In genomic region chr4:116655100-116655499, GRCm38 (mm10) we compare ENCODE assay signal across 15 mouse cellular contexts. TPM values are rescaled to one million over a fixed set of nuclear protein-coding genes. Genes with fewer than 3 reads are reported as not detected.
A peak's percentile ranks its signal among the peaks of the same experiment; 100 is the strongest.
DNase-seq lines count a peak whose midpoint lies in the region; ATAC-seq and TF ChIP-seq lines count a peak whose summit lies in the region.
"Had no signal": no experiment of that assay in that cellular context is flagged by ENCODE, and none has a peak within 500 bp of the region (broad histone marks: within the 10 kb centered on the region; RNA-seq: fewer than 3 reads in every experiment).

No protein-coding gene starts in this region.

- ATAC-seq in kidney, postnatal 0 days (replicated peaks; ENCODE audit: low FRiP score, low read depth), result peak; percentile 21; the same call in 1 of the 2 replicates
- ATAC-seq: forebrain, embryonic 13.5 days had no signal

- H3K36me3 ChIP-seq in ES-Bruce4 (ENCODE audit: control insufficient read depth, insufficient read depth, low read length, poor library complexity, severe bottlenecking), result no peaks in the 10 kb centered on the region
- no peaks in the 10 kb centered on the region for H3K36me3 ChIP-seq in kidney, postnatal 0 days (ENCODE audit: insufficient read depth, low read length)
- H3K36me3 ChIP-seq: neural tube, embryonic 12.5 days had no signal

- no peak for TF ChIP-seq EP300 in ES-Bruce4 (IDR thresholded peaks at IDR 0.05; ENCODE audit: insufficient read depth, low read depth, low read length)

- no peak overlapping the region for H3K4me3 ChIP-seq in ES-Bruce4 (ENCODE audit: low read depth, low read length)
- H3K4me3 ChIP-seq in bone marrow macrophage, adult 2 months (ENCODE audit: insufficient read depth, low read length), result no peak overlapping the region
- no peak overlapping the region for H3K4me3 ChIP-seq in kidney, postnatal 0 days (replicated peaks; ENCODE audit: low read depth, low read length)
- no peak overlapping the region for H3K4me3 ChIP-seq in cerebellum, adult 2 months (replicated peaks; ENCODE audit: insufficient read depth, low read depth, low read length)
- H3K4me3 ChIP-seq: embryonic facial prominence, embryonic 13.5 days; forebrain, embryonic 13.5 days; neural tube, embryonic 12.5 days had no signal

- peak; percentile 76 for DNase-seq in kidney, adult 11 months
- DNase-seq in kidney, postnatal 10 days, result no peak
- DNase-seq in kidney, postnatal 0 days (ENCODE audit: low spot score), result peak; percentile 40
- no peak for DNase-seq in cerebellum, adult 2 months
- DNase-seq in cerebellum, adult 11-12 months, result no peak
- DNase-seq in thymus, postnatal 4 days, result no peak
- DNase-seq: cerebellum, postnatal 25 days; gastrocnemius, postnatal 14 days; heart, postnatal 10 days; midbrain, embryonic 14.5 days had no signal

- no peaks in the 10 kb centered on the region for H3K9me3 ChIP-seq in ES-Bruce4 (replicated peaks; ENCODE audit: control insufficient read depth, insufficient read depth, low read length, poor library complexity, severe bottlenecking)
- no peaks in the 10 kb centered on the region for H3K9me3 ChIP-seq in kidney, postnatal 0 days (replicated peaks; ENCODE audit: low read length)
- H3K9me3 ChIP-seq: embryonic facial prominence, embryonic 13.5 days; forebrain, embryonic 13.5 days; neural tube, embryonic 12.5 days had no signal

- TF ChIP-seq CTCF in ES-Bruce4 (IDR thresholded peaks at IDR 0.05; ENCODE audit: low read depth, low read length), result no peak
- no peak for TF ChIP-seq CTCF in bone marrow macrophage, adult 2 months (IDR thresholded peaks at IDR 0.05; ENCODE audit: low read depth, low read length)
- no peak for TF ChIP-seq CTCF in kidney, postnatal 0 days (IDR thresholded peaks at IDR 0.05; ENCODE audit: low read depth)
- no peak for TF ChIP-seq CTCF in cerebellum, adult 2 months (IDR thresholded peaks at IDR 0.05; ENCODE audit: borderline replicate concordance, insufficient read depth, low read depth, low read length)

- H3K4me1 ChIP-seq in ES-Bruce4 (ENCODE audit: control insufficient read depth, insufficient read depth, low read length), result peaks cover 2% of the 10 kb centered on the region
- H3K4me1 ChIP-seq in bone marrow macrophage, adult 2 months (ENCODE audit: control insufficient read depth, insufficient read depth, low read length), result peaks cover 51% of the 10 kb centered on the region
- peaks cover 2% of the 10 kb centered on the region; the same call in 1 of the 2 replicates for H3K4me1 ChIP-seq in kidney, postnatal 0 days (replicated peaks; ENCODE audit: insufficient read depth, low read length)
- no peaks in the 10 kb centered on the region for H3K4me1 ChIP-seq in cerebellum, adult 2 months (ENCODE audit: control insufficient read depth, insufficient read depth, low read length)

- H3K27ac ChIP-seq in ES-Bruce4 (ENCODE audit: insufficient read depth, low read length), result peak overlapping the region; percentile 32; the same call in 1 of the 2 replicates
- peak overlapping the region; percentile 98 for H3K27ac ChIP-seq in bone marrow macrophage, adult 2 months (ENCODE audit: insufficient read depth, low read depth, low read length)
- H3K27ac ChIP-seq in kidney, postnatal 0 days, result peak overlapping the region; percentile 70
- H3K27ac ChIP-seq in cerebellum, adult 2 months (ENCODE audit: insufficient read depth, low read length), result no peak overlapping the region
- H3K27ac ChIP-seq: embryonic facial prominence, embryonic 13.5 days; forebrain, embryonic 13.5 days; neural tube, embryonic 12.5 days had no signal

- no peak overlapping the region; the same call in 1 of the 2 replicates for H3K9ac ChIP-seq in ES-Bruce4 (ENCODE audit: low read depth, poor library complexity, severe bottlenecking)
- H3K9ac ChIP-seq in kidney, postnatal 0 days (ENCODE audit: low read depth, low read length), result no peak overlapping the region
- H3K9ac ChIP-seq: embryonic facial prominence, embryonic 13.5 days; forebrain, embryonic 13.5 days; neural tube, embryonic 12.5 days had no signal

- H3K27me3 ChIP-seq in ES-Bruce4 (ENCODE audit: control insufficient read depth, insufficient read depth, low read length, poor library complexity, severe bottlenecking), result no peaks in the 10 kb centered on the region
- no peaks in the 10 kb centered on the region for H3K27me3 ChIP-seq in kidney, postnatal 0 days (ENCODE audit: insufficient read depth, low read length)
- H3K27me3 ChIP-seq in cerebellum, adult 2 months (ENCODE audit: control insufficient read depth, insufficient read depth, low read length), result no peaks in the 10 kb centered on the region
- H3K27me3 ChIP-seq: embryonic facial prominence, embryonic 13.5 days; forebrain, embryonic 13.5 days; neural tube, embryonic 12.5 days had no signal

- WGBS in kidney, postnatal 0 days, result 38% methylated on average over 2 of the region's 2 CpGs
- WGBS in cerebellum, adult 2 months, result 68% methylated on average over 2 of the region's 2 CpGs

- no peak for TF ChIP-seq POLR2A in ES-Bruce4 (IDR thresholded peaks at IDR 0.05; ENCODE audit: insufficient read depth, low read length)
- TF ChIP-seq POLR2A in bone marrow macrophage, adult 2 months (IDR thresholded peaks at IDR 0.05; ENCODE audit: borderline replicate concordance, low read depth, low read length), result no peak
- TF ChIP-seq POLR2A in cerebellum, adult 2 months (IDR thresholded peaks at IDR 0.05; ENCODE audit: borderline replicate concordance, insufficient read depth, low read length), result no peak

- no peak overlapping the region for H3K4me2 ChIP-seq in kidney, postnatal 0 days (ENCODE audit: low read length)
- H3K4me2 ChIP-seq: embryonic facial prominence, embryonic 13.5 days; forebrain, embryonic 13.5 days; neural tube, embryonic 12.5 days had no signal

RNA-seq across cellular contexts. Expression of gene Akr1a1, which starts 3.6 kb away (rescaled TPM):
- 280 and 291 TPM in 2 replicates for polyA plus RNA-seq in ES-Bruce4 (2011; ENCODE audit: insufficient read depth, insufficient read length, low read depth, missing spikeins)
- polyA plus RNA-seq in bone marrow macrophage, adult 2 months (2012; ENCODE audit: insufficient read depth, insufficient read length, missing spikeins), result 1,749 and 1,754 TPM in 2 replicates
- 966 and 1,010 TPM in 2 replicates for polyA plus RNA-seq in kidney, postnatal 0 days (2015; fragmentation: Nextera tagmentation; extraction: Ambion mirVana)
- polyA plus RNA-seq in cerebellum, adult 2 months (2012; rRNA removed), result 526 and 550 TPM in 2 replicates

RNA-seq across cellular contexts. Expression of gene Nasp, which starts 27.4 kb away (rescaled TPM):
- polyA plus RNA-seq in ES-Bruce4 (2011; ENCODE audit: insufficient read depth, insufficient read length, low read depth, missing spikeins), result 514 and 595 TPM in 2 replicates
- polyA plus RNA-seq in bone marrow macrophage, adult 2 months (2012; ENCODE audit: insufficient read depth, insufficient read length, missing spikeins), result 44.2 and 48.6 TPM in 2 replicates
- 82.7 and 89.6 TPM in 2 replicates for polyA plus RNA-seq in kidney, postnatal 0 days (2015; fragmentation: Nextera tagmentation; extraction: Ambion mirVana)
- polyA plus RNA-seq in cerebellum, adult 2 months (2012; rRNA removed), result 21.8 and 21.9 TPM in 2 replicates

RNA-seq across cellular contexts. Expression of gene Prdx1, which starts 30.2 kb away (rescaled TPM):
- 1,922 and 2,187 TPM in 2 replicates for polyA plus RNA-seq in ES-Bruce4 (2011; ENCODE audit: insufficient read depth, insufficient read length, low read depth, missing spikeins)
- 2,298 and 2,420 TPM in 2 replicates for polyA plus RNA-seq in bone marrow macrophage, adult 2 months (2012; ENCODE audit: insufficient read depth, insufficient read length, missing spikeins)
- 2,101 and 2,104 TPM in 2 replicates for polyA plus RNA-seq in kidney, postnatal 0 days (2015; fragmentation: Nextera tagmentation; extraction: Ambion mirVana)
- 233 and 250 TPM in 2 replicates for polyA plus RNA-seq in cerebellum, adult 2 months (2012; rRNA removed)

RNA-seq across cellular contexts. Expression of gene Mmachc, which starts 53.1 kb away (rescaled TPM):
- 35.9 and 36.1 TPM in 2 replicates for polyA plus RNA-seq in ES-Bruce4 (2011; ENCODE audit: insufficient read depth, insufficient read length, low read depth, missing spikeins)
- 3.6 and 4.5 TPM in 2 replicates for polyA plus RNA-seq in bone marrow macrophage, adult 2 months (2012; ENCODE audit: insufficient read depth, insufficient read length, missing spikeins)
- 20.3 and 21.8 TPM in 2 replicates for polyA plus RNA-seq in kidney, postnatal 0 days (2015; fragmentation: Nextera tagmentation; extraction: Ambion mirVana)
- 19.2 and 19.8 TPM in 2 replicates for polyA plus RNA-seq in cerebellum, adult 2 months (2012; rRNA removed)

RNA-seq across cellular contexts. Expression of gene Ccdc163, which starts 53.2 kb away (rescaled TPM):
- polyA plus RNA-seq in ES-Bruce4 (2011; ENCODE audit: insufficient read depth, insufficient read length, low read depth, missing spikeins), result 45.2 and 49.0 TPM in 2 replicates
- polyA plus RNA-seq in bone marrow macrophage, adult 2 months (2012; ENCODE audit: insufficient read depth, insufficient read length, missing spikeins), result 54.8 and 71.5 TPM in 2 replicates
- 24.5 and 25.8 TPM in 2 replicates for polyA plus RNA-seq in kidney, postnatal 0 days (2015; fragmentation: Nextera tagmentation; extraction: Ambion mirVana)
- polyA plus RNA-seq in cerebellum, adult 2 months (2012; rRNA removed), result 29.5 and 34.9 TPM in 2 replicates

Comparison
In these comparisons a context has a peak if more than half of its experiments do, and no peak if none do; other contexts are left out.
1. DNase-seq: peak in kidney, adult 11 months (single experiment) and kidney, postnatal 0 days (single experiment); none in kidney, postnatal 10 days (single experiment), cerebellum, adult 2 months (0 of 2), cerebellum, adult 11-12 months (single experiment) and thymus, postnatal 4 days (single experiment).